Mouse (Mus musculus): ENCODE measurements around the gene Fbxl2.

- no peak for TF ChIP-seq POLR2A (IDR thresholded peaks at IDR 0.05; ENCODE audit: borderline replicate concordance, insufficient read depth, low read length)
- no peak for TF ChIP-seq CTCF (IDR thresholded peaks at IDR 0.05; ENCODE audit: borderline replicate concordance, insufficient read depth, low read depth, low read length)
Measured at GRCm38 (mm10) chr9:113969399-113969798, 76.6 kb downstream of the Fbxl2 start.
